Mouse (Mus musculus) gastrocnemius, postnatal 25 days (tissue): ENCODE results near the gene C2cd4b. TPM values are rescaled to one million over a fixed set of nuclear protein-coding genes. Genes with fewer than 3 reads are reported as not detected.
A peak's percentile ranks its signal among the peaks of the same experiment; 100 is the strongest.

Source experiments
- DNase-seq: peaks from one replicate; pipeline ENCODE4 v3.0.0; 2022
- long read RNA-seq, 2 experiments: library from polyadenylated mRNA; stranded (forward); transcript quantifications; one replicate each; pipeline ENCODE4 v2.0.0; 2021
- total RNA-seq, 2 experiments: library from RNA; stranded (reverse); gene quantifications; 1 replicate in 1 of 2; 2 replicates in 1 of 2; pipeline ENCODE4 v1.2.3; 2021

Gene C2cd4b
- under 1 TPM; 0.20 to 0.27 TPM for total RNA-seq
- long read RNA-seq, experiment 1: 0 reads
- long read RNA-seq, experiment 2, partial matches to known transcripts: 0 of 1 reads
- long read RNA-seq, experiment 2, other reads (novel, unspliced or antisense): 0 of 1 reads

DNA sequence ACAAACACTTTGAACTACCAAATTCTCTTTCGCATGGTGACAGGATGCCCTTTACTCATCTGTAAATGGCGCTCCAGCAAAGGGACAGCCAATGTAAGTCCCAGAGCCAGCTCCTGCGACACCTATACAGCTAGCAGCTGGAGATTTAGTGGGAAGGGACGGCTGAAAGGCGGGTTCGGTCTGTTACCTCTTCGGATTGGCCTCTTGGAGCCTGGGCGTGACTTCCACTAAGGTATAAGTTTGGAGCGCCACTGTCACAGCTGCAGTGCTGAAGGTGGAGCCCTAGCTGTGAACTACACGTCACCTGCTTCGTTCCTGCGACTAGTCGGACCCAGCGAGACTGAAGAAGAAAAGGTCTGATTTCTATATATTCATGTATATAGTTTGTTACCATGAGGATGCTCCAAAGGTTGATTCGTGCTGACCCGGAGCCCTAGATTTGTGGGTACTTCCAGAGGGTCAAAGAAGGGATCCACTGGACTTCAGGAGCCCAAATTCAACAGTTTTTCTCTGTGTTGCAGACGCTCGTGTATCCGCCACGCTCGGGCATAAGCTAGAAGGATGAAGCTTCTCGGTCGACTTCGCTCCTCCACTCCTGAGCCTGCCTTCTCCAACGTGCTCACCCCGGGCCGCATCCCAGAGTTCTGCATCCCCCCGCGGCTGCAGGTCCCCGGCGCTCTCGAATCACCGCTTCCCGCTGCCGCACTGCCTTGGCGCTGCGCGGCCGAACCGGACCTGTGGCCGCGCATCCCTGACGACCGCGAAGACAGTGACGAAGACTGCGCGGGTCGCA, at the start of gene C2cd4b:
Gene C2cd4b (plus strand): TSS at position 275 of the 793 bp plus-strand sequence.
- DNase-seq: no peak

DNA sequence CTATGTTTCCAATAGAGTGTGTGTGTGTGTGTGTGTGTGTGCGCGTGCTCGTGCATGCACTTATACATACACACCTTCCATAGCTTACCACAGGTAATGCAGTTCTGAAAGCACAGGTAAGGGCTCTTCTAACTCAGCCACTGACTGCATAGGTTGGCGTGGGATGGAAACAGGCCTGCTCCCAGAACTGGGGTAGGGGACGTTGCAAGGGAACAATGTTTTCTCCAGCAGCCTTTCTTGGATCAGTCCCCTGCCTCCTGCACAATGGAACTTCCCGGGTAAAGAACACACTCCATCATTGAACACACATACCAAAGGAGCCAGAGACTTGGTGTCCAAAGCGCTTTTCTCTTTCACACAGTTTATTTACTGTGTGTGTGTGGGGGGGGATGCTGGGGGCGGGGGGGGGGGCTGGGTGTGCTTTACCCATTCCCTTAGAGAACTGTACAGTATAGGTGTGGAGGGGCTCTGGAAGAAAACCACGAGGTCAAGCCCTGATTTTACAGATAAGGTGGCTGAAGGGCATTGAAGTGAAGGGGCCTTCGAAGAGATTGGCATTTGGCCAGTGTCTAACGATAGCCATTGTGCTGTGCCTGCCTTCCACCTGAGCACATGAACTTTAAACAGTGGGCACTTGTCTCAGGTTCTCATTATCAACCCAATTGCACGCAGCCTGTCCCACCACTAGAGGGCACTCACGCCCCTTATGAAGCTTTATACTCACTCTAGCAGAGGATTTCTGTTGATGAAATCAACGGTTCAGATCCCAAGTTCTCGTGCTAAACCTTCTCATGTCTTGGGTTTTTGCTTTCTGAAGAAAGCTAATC, 48.0 kb upstream of the C2cd4b start:
- peak; percentile 13 for DNase-seq

GRCm38 (mm10) chr9:67712146-67712545, 47.1 kb upstream of the C2cd4b start:
- DNase-seq: no peak

GRCm38 (mm10) chr9:67717081-67717480, 42.2 kb upstream of the C2cd4b start:
- DNase-seq: no peak

DNA sequence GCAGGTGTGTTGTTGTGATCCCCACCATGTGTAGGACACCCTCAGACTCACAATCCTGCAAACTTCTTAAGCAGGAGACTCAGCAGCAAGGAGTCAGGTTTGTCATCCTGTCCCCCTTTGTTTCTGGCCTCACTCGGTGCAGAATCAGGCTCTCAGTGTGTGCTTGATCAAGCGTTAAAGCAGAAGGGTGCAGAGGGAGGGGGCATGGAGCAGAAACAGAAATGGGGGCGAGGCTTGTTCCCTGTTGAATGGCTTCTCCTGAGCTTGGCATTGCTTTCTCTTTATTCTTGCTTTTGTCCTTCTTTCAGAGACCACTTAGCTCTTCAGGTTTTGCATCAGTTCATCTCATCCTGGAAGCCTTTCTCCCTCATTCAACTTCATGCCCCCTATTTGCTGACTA, 40.6 kb upstream of the C2cd4b start:
- no peak for DNase-seq

DNA sequence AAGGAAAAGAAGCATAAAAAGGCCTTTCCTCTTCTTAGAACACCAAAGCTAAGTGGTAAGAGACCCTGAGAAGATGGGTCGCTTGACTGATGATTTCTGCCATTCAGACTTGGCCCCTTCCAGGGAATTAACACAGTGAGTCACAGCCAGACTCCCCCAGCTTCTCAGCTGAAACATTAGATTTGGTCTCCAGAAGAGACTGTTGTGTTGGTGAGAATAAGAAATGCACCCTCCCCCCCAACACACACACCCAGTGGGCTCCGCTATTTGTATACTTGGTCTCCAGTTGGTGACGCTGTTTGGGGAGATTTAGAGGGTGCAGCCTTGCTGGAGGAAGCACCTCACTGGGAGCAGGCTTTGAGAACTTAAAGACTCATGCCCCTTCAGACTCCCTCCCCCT, 39.1 kb upstream of the C2cd4b start:
- no peak for DNase-seq

DNA sequence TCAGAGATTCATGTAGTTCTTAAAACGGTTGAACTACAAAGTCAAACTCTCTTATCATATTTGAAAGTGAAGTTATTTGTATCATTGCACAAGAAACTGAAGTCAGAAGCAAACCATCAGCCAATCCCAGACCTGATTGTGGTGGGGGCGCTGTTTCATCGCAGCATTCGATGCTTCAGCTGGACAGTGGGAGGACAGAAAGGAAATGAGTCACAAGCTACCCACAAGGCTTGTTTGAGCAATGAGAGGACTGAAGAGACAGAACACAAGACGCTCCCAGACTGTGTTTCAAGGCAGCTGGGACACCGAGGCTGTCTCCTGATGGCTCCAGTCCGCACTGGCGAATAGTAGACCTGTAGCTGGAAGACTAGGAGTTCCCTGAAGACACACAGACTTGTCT, 36.9 kb upstream of the C2cd4b start:
- no peak for DNase-seq

- no peak for DNase-seq
These were observed 34.0 kb upstream of the C2cd4b start for GRCm38 (mm10) chr9:67725196-67725595.

GRCm38 (mm10) chr9:67733716-67734115, 25.5 kb upstream of the C2cd4b start:
- no peak for DNase-seq

DNA sequence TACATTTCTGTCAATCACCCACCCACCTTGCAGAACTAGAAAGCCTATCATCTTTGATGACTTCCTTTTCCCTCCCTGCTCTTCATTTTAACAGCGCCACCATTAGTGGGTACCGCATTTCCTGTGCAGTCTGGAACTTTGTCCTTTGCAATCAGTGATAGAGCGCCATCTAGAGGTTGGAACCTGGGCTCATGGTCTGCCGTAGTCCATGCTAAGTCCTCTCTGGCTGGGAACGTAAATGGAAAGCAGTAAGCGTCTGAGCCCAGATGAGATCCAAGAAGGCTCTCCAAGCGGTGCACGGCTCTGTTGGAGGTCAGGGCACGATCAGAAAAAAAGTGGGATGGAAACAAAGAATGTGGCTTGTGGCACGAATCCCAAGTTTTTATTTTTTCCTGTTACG, 23.8 kb upstream of the C2cd4b start:
- peak; percentile 11 for DNase-seq

DNA sequence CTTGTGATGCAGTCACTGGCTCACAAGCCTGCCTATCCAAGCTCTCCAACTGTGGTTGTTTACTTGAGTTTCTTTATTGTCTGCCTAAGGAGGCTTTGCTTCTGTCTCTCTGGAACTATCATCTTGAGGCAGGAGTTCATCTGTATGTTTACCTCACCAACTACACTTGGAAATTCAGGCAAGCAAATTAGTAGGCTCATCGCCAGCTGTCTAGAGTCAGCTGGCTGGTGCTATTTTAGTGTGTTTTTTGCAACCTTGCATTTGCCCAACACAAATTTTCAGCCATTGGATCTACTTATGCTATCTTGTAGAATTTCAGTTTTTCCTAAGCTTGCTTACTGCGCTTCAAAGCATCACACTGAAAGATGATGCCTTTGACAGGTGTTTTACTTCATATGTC, 18.0 kb upstream of the C2cd4b start:
- no peak for DNase-seq

DNA sequence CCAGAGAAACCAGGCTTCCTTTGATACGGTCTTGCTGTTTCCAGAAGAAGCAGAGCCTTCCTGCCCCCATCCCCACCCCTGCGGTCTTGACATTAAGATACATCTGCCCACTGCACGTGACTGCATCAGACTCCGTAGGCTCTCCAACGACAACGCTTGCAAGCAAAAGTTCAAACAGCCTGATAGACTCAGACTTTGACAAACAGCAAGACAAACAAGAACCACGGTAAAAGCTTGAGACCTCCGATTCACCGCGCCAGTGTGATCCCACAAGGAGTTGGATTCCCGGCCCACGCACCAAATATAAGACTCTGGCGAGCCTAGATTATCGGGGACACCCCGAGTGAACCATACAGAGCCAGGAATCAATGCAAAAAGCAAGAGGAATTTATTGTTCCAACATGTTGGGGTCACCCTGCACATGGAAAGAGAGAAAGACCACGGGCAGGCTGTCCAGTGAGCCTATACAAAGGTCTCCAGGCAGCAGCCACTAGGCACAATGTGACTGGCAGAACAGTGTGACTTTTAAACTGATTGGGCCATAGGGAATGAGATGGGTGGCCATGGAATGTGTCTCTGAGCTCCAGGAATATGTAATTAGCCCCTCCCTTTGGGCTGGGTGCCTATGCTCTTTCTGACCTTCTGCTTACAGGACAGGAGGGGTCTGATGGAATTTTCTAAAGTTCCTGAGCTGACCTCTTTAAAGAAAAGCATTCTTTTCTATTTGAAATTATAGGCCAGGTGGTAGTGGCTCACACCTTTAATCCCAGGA, 5.6 kb upstream of the C2cd4b start:
- no peak for DNase-seq

- no peak for DNase-seq
These were observed 4.5 kb upstream of the C2cd4b start for GRCm38 (mm10) chr9:67754713-67755112.

- DNase-seq: peak; percentile 16
These were observed 551 bp upstream of the C2cd4b start for GRCm38 (mm10) chr9:67758686-67759085.

DNA sequence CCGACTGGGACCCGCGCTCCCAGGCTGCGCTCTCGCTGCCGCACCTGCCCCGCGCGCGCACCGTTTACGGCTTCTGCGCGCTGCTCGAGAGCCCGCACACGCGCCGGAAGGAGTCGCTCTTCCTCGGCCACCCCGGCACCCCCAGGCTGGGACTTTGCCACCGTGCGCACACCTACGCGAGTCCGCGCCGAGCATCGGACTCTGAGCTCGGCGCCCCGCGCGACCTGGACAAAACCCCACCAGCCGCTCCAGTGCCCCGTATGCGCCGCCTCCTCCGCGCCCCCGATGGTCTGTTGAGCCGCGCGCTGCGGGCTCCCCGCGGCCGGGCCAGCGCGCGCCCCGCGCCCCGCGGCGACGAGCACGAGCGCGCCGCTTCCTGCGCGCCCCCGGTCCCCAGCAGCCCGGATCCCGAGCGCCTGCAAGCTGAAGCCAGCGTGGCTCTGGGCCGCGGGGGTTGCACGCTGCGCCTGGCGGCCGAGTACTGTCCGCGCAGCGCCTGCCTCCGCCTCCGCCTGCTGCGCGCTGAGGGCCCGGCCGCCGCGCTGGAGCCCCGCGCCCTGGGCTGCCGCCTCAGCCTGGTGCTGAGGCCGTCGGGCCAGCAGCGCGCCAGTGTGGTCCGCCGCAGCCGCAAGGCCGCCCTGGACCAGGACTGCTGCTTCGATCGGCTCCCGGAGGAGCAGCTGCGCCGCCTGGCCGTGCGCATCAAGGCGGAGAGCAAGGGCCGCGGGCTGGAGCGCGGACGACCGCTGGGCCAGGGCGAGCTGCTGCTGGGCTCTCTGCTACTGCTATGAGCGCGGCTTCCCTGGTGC, 923 bp downstream of the C2cd4b start:
- DNase-seq: peak; percentile 49

DNA sequence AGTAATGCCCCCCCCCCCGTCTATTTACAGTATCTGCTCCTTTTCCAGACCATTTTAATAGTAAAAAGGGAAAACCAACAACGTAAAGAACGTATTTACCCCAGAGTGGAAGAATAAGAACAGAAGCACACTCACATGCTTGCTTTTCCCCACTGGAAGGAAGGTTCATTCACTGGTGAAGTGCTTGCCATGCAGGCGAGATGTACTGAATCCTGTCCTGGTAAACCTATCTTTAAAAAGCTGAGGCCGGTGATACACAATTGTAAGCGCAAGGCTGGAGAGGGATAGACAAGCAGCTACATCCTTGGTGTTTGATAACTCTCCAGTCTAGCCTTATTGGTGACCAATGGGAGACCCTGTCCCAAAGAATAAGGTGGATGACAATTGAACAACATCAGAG, 1.8 kb downstream of the C2cd4b start:
- DNase-seq: no peak

DNA sequence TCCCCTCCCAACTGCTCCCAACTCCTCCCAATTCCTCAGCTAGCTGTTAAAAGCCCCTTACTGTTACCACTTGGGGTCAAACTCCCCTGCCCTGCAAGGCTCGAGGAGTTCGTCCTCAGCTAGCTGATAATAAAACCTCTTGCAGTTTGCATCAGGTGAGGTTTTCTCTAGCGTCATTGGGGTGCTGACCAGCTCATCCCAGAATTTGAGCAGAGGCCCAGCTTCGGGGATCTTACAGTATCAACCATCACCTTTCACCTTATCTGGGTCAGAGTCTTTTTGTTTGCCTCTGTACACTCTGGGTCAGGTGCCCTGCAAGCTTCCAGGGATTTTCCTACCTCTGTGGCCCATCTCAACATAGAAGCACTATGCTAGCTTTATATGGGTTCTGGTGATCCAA, 4.1 kb downstream of the C2cd4b start:
- DNase-seq: no peak

DNA sequence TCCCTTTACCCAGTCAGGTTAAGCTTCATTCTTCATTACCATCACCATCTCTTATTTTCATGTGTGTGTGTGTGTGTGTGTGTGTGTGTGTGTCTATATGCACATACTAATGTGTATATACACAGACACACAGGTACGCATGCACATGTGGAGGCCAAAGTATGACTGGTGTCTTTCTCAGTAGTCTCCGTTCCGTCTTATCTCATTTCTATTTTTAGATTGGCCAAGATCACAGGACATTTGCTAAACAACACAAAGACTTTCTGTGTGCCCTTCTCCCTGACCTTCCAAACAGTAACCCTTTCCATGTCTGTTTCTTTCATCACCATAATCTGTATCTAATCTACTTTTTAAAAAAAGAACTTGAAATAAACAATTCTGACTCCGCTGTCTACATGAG, 7.2 kb downstream of the C2cd4b start:
- no peak for DNase-seq

DNA sequence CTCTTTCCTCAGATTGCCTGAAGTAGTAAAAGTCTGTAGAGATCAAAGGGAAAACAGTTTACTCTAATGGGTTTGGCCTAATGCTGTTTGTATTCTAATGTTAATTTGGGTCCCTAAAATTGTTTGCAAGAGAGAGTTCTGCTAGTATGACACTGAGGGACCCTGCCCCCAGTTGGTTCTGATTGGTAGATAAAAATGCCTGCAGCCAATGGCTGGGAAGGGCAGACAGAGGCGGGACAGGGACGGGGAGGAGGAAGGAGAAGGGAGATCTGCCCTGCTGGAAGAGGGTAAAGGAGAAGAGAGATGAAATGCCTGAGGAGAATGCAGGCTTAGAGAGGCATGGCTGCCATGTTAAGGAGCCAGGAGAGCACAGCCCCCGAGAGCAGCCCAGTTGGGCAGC, 7.7 kb downstream of the C2cd4b start:
- DNase-seq: no peak

- no peak for DNase-seq
These were observed 9.6 kb downstream of the C2cd4b start for GRCm38 (mm10) chr9:67768843-67769242.

DNA sequence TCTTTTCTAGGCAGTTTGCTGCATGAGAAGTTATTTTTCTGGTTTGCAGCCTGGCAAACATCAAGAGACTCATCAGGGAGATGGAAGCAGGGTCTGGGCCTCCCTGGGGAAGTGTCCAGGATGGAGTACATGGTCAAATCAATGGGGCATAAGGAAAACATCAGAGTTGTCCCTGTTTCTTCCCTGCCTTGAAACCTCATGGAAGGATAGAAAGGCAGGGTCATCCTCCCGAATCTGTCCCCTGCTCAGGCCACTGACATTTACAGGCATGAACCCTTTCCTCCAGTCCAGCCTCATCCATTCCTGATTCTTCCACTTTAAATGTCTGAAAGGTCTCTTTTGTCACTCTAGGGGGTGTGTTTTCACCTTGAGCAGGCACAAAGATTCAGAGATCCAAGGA, 10.2 kb downstream of the C2cd4b start:
- DNase-seq: no peak

DNA sequence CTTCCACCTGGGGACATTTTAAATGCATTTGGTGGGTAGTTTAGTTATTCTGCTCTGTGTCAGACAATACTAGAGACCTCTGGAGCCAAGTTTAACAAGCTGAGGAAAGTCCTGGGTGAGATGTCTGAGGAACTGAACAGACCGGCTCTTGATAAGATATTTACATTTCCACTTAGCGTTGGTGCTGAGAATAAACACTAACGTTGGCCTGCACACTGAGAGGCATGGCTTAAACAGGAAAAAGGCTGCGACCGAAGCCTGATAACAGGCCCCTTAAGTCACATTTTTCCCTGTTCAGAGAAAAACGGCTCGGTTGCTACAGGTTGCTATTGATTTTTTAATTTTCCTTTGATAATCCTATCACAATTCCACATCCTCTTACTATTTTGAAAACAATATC, 12.1 kb downstream of the C2cd4b start:
- no peak for DNase-seq
